Mouse (Mus musculus) midbrain, postnatal 0 days (tissue): ENCODE measurements at regions not wholly inside any gene's neighbourhood (a gene's known extent, or its start where the extent isn't known, plus 50 kb on each side); places are given as distances from the start of the nearest gene placed in this dataset.

ENCODE experiments used
- ATAC-seq: fragments of 200-750 bp; cut with Nextera tagmentation; 2 replicates; pipeline ENCODE4 v1.8.0; 2017; ENCODE audit warnings: moderate number of reproducible peaks, mild to moderate bottlenecking, moderate TSS enrichment, moderate library complexity; ENCODE audit not compliant: low FRiP score
- DNase-seq: peaks from one replicate; pipeline ENCODE4 v3.0.0-alpha.2; 2015; ENCODE audit warnings: low spot score
- H3K27ac ChIP-seq: fragments of 300-500 bp; sonication (generic); 2 replicates; pipeline ENCODE4 v1.5.1; 2014; ENCODE audit warnings: low read depth, mild to moderate bottlenecking, low read length, mixed read lengths
- H3K27me3 ChIP-seq: fragments of 300-500 bp; sonication (generic); 2 replicates; pipeline ENCODE4 v1.6.1; 2014; ENCODE audit warnings: low read length, control low read depth, mixed read lengths; ENCODE audit not compliant: insufficient read depth
- H3K36me3 ChIP-seq: fragments of 300-500 bp; sonication (generic); 2 replicates; pipeline ENCODE4 v1.6.1; 2014; ENCODE audit warnings: low read length, control low read depth, mixed read lengths; ENCODE audit not compliant: insufficient read depth
- H3K4me1 ChIP-seq: fragments of 300-500 bp; sonication (generic); 2 replicates; pipeline ENCODE4 v1.6.1; 2014; ENCODE audit warnings: mild to moderate bottlenecking, control low read depth, antibody characterized with exemption, low read length, mixed read lengths; ENCODE audit not compliant: insufficient read depth
- H3K4me2 ChIP-seq: fragments of 300-500 bp; sonication (generic); 2 replicates; pipeline ENCODE4 v1.6.1; 2014; ENCODE audit warnings: low read depth, mild to moderate bottlenecking, low read length, mixed read lengths; ENCODE audit not compliant: poor library complexity, severe bottlenecking
- H3K4me3 ChIP-seq: fragments of 300-500 bp; sonication (generic); 2 replicates; pipeline ENCODE4 v1.5.1; 2014; ENCODE audit warnings: low read depth, mild to moderate bottlenecking, low read length, moderate library complexity
- H3K9ac ChIP-seq: fragments of 300-500 bp; sonication (generic); replicated peaks from 2 replicates; pipeline ENCODE4 v1.6.1; 2014; ENCODE audit warnings: mild to moderate bottlenecking, low read length, moderate library complexity, mixed read lengths; ENCODE audit not compliant: poor library complexity, severe bottlenecking
- H3K9me3 ChIP-seq: fragments of 300-500 bp; sonication (generic); 2 replicates; pipeline ENCODE4 v1.6.1; 2016; ENCODE audit warnings: low read length, control low read depth
- CTCF ChIP-seq: IDR thresholded peaks from 2 replicates; pipeline ENCODE4 v1.5.1; 2016; ENCODE audit warnings: antibody characterized with exemption, mild to moderate bottlenecking
- WGBS: fragments of 180-500 bp; shearing (Covaris S2); extraction: QIAGEN DNeasy Blood & Tissue Kit; methylation state at CpG from one replicate; pipeline ENCODE4 v1.1.7; 2014; 5-methylcytosine and 5-hydroxymethylcytosine counted together

DNA sequence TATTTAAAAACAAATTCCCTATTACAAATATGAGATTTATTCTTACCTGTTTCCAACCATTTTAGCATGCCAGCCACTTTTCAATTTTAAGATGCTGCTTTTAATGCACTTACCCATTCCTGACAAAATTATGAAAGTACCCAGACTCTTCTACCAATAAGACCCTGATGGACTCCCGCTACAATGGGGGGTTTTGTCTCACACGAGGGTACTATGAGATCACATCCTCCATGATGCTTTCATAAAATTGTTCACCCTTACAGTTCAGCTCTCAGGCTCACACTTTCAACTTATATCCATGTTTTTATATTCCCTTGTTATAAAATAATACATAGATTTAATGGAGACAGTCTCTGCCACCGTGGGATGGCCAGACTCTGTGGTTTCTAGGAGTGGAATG, 68.1 kb upstream of the Adamts18 start:
- Histone ChIP-seq H3K9ac (no peak overlapping the region), H3K27me3 (no peaks in the 10 kb centered on the region)
- 74% methylated on average over 3 of the region's 3 CpGs for WGBS

DNA sequence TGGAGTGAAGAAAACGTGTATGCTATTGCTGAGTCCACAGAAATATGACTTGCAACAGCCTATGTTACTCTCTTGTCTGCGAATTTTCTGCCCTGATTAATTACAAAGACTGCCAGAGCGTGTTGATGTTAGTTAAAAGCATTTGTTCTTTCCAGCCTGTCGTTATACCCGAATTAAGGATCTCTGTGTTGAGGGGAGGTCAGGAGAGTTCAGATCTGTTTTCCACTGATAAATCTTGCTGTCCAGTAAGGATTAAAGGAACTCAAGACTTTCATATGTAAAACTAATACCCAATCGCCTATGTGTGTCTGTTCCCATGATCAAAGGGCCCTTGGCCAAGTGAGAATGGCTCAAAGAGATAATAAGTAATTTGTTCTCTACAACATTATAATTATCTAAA, 68.7 kb upstream of the Adamts18 start:
- Histone ChIP-seq H3K4me2 (no peak overlapping the region), H3K27ac (no peak overlapping the region), H3K36me3 (no peaks in the 10 kb centered on the region), H3K9me3 (no peaks in the 10 kb centered on the region), H3K27me3 (no peaks in the 10 kb centered on the region), H3K4me3 (no peak overlapping the region), H3K9ac (no peak overlapping the region), H3K4me1 (no peaks in the 10 kb centered on the region)
- no peak for ATAC-seq
- TF ChIP-seq CTCF = no peak
- peak; percentile 10 for DNase-seq
- 35% methylated on average over 6 of the region's 6 CpGs for WGBS

More for the DNA sequence above, 68.1 kb upstream of the Adamts18 start:
- H3K4me1 ChIP-seq = no peaks in the 10 kb centered on the region
- H3K4me3 ChIP-seq = no peak overlapping the region
- H3K27ac ChIP-seq = no peak overlapping the region
- ATAC-seq = no peak
- H3K4me2 ChIP-seq = no peak overlapping the region
- H3K9me3 ChIP-seq = no peaks in the 10 kb centered on the region
- TF ChIP-seq CTCF = no peak
- DNase-seq = no peak
- H3K36me3 ChIP-seq = no peaks in the 10 kb centered on the region

- H3K4me1 ChIP-seq = no peaks in the 10 kb centered on the region
- no peak for ATAC-seq
- H3K4me2 ChIP-seq = no peak overlapping the region
- H3K27me3 ChIP-seq = no peaks in the 10 kb centered on the region
- 78% methylated on average over 2 of the region's 2 CpGs for WGBS
- no peaks in the 10 kb centered on the region for H3K9me3 ChIP-seq
- DNase-seq = no peak
- no peak for TF ChIP-seq CTCF
- H3K4me3 ChIP-seq = no peak overlapping the region
- no peak overlapping the region for H3K9ac ChIP-seq
- H3K27ac ChIP-seq = no peak overlapping the region
- H3K36me3 ChIP-seq = no peaks in the 10 kb centered on the region
These were observed 71.8 kb upstream of the Adamts18 start for GRCm38 (mm10) chr8:113920306-113920705.

DNA sequence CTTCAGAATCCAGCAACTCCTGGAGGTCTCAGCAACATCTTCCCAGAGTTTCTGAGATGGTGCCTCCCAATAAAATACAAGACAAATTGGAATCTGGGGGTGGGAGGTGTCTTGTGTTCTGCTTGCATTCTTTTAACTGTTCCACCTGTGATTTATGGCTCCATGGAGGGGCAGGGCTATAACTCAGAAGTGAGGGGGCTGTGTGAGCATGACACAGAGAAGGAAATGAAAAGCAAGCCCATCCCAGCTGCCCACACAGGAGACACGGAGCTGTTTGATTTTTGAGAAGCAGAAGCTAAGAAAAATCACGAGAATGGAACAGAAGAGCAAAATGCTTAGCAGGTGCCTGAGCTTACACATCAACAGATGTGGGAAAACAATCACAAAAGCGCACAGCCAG, 74.8 kb upstream of the Adamts18 start:
- 66% methylated on average over 3 of the region's 3 CpGs for WGBS
- ATAC-seq (no peak), DNase-seq (no peak)
- H3K4me2 ChIP-seq = no peak overlapping the region
- no peak for TF ChIP-seq CTCF
- H3K4me3 ChIP-seq = no peak overlapping the region
- no peaks in the 10 kb centered on the region for H3K36me3 ChIP-seq
- no peaks in the 10 kb centered on the region for H3K9me3 ChIP-seq
- H3K27me3 ChIP-seq = no peaks in the 10 kb centered on the region
- no peak overlapping the region for H3K9ac ChIP-seq
- no peak overlapping the region for H3K27ac ChIP-seq
- no peaks in the 10 kb centered on the region for H3K4me1 ChIP-seq

GRCm38 (mm10) chr8:113953721-113954120, 105.2 kb upstream of the Adamts18 start:
- TF ChIP-seq CTCF = no peak
- Histone ChIP-seq H3K27me3 (no peaks in the 10 kb centered on the region), H3K9me3 (no peaks in the 10 kb centered on the region), H3K4me1 (no peaks in the 10 kb centered on the region), H3K4me2 (no peak overlapping the region), H3K4me3 (no peak overlapping the region), H3K36me3 (no peaks in the 10 kb centered on the region), H3K9ac (no peak overlapping the region), H3K27ac (no peak overlapping the region)
- 83% methylated on average over 3 of the region's 3 CpGs for WGBS
- DNase-seq = peak; percentile 17
- ATAC-seq = no peak

- Histone ChIP-seq H3K27me3 (no peaks in the 10 kb centered on the region), H3K36me3 (no peaks in the 10 kb centered on the region), H3K4me1 (no peaks in the 10 kb centered on the region), H3K4me3 (no peak overlapping the region), H3K9me3 (no peaks in the 10 kb centered on the region), H3K27ac (no peak overlapping the region), H3K4me2 (no peak overlapping the region), H3K9ac (no peak overlapping the region)
- ATAC-seq = no peak
- no peak for TF ChIP-seq CTCF
- no peak for DNase-seq
- 92% methylated on average over 14 of the region's 14 CpGs for WGBS
These were observed 108.0 kb upstream of the Adamts18 start for GRCm38 (mm10) chr8:113956439-113957043.
